Mouse (Mus musculus): Measurements from ENCODE around the gene Lrrc74a. TPM values are rescaled to one million over a fixed set of nuclear protein-coding genes. Genes with fewer than 3 reads are reported as not detected.

Gene Lrrc74a
- polyA plus RNA-seq, 1 experiment from 2014 or later: not detected

DNA sequence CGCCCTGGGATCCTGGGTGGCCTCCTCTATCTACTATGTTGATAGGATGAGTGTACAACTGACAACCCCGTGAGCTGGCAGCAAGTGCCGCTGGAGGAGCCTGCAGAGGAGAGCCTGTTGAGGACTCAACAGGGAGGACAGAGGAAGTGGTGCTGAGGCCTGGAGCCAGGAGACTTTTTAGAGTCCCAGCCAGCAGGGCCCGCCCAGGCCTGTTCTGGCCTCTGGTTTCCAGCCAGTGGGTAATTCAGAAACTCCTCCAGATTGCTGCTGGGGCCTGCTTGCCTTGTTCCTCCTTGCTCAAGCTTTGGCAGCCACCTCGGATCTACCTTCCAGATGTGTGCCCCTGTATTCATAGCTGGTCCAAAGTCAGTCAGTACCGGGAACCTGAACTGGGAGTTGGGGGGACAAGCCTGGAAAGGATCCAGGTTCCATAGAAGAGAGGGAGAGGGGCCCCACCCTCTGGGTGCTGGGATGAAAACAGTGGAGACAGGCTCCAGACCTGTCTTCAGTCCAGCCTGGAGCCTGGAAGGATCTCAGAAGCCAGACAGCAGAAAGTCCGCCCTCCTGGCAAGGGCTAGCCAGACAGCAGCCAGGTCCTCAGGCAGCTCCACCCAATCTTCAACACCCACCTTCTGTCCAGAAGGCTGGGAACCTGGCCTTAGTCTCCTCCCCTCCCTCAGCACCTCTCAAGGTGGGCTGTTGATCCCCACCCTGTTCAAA is 41.6 kb downstream of the Lrrc74a start:
- no peak overlapping the region for H3K27ac ChIP-seq (ENCODE audit: low read length)
- H3K4me2 ChIP-seq (ENCODE audit: low read depth, low read length): no peak overlapping the region
- no peaks in the 10 kb centered on the region for H3K9me3 ChIP-seq (replicated peaks; ENCODE audit: control insufficient read depth, low read length)
- H3K4me3 ChIP-seq (ENCODE audit: low read depth, low read length): no peak overlapping the region
- no peaks in the 10 kb centered on the region for H3K36me3 ChIP-seq (ENCODE audit: control insufficient read depth, insufficient read depth)
- no peak for ATAC-seq (ENCODE audit: low read depth)
- 50% methylated on average over 7 of the region's 7 CpGs for WGBS (ENCODE audit: insufficient replicate concordance)
- no peak overlapping the region for H3K9ac ChIP-seq (ENCODE audit: low read depth, low read length)
- H3K4me1 ChIP-seq (ENCODE audit: control insufficient read depth, low read depth, low read length): no peaks in the 10 kb centered on the region
- H3K27me3 ChIP-seq (ENCODE audit: control insufficient read depth, insufficient read depth, low read depth, low read length): no peaks in the 10 kb centered on the region

DNA sequence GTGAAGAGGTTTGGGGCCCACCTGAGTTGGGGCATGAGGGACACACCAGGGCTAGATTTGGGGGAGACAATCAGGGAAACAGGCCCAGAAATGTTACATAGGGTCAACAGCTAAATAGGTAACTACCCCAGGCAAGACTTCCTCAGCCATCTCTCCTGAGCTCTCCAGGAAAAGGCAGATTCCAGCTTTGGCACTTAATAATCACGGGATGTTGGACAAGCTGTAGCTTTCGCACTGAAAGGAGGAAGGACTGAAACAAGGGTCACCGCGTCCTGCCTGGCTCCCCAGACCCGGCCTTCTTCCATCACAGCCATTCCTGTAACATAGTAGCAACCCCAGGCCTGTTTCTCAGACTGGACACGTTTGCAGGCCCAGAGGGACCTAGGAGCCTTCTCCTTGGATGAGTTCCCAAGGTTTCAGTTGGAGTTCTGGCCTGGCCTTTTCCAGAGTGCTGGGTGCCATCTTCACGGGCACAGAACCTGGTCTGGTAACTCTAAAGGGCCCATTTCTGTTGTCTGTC is 42.2 kb downstream of the Lrrc74a start:
- ATAC-seq (ENCODE audit: low read depth): no peak
- Histone ChIP-seq H3K4me2 (ENCODE audit: low read depth, low read length) (no peak overlapping the region), H3K9me3 (replicated peaks; ENCODE audit: control insufficient read depth, low read length) (no peaks in the 10 kb centered on the region), H3K4me1 (ENCODE audit: control insufficient read depth, low read depth, low read length) (no peaks in the 10 kb centered on the region), H3K27me3 (ENCODE audit: control insufficient read depth, insufficient read depth, low read depth, low read length) (no peaks in the 10 kb centered on the region), H3K36me3 (ENCODE audit: control insufficient read depth, insufficient read depth) (no peaks in the 10 kb centered on the region), H3K9ac (ENCODE audit: low read depth, low read length) (no peak overlapping the region), H3K4me3 (ENCODE audit: low read depth, low read length) (no peak overlapping the region), H3K27ac (ENCODE audit: low read length) (no peak overlapping the region)
- 62% methylated on average over 7 of the region's 7 CpGs for WGBS (ENCODE audit: insufficient replicate concordance)

DNA sequence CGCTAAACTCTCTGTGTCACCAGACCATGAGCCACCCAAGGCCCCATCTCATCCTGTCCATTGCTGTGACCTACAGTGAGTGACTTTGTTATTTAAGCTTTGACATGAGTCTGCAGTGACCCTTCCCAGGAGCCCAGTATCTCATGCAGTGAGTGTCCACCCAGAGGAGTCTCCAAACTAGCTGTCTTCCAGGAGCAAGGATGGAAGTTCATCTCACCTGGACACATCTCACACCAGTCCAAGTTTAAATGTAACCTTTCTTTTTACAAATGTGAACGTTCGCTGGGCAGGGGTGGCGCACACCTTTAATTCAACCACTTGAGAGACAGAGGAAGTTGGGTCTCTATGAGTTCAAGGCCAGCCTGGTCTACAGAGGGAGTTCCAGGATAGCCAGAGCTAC is 44.4 kb downstream of the Lrrc74a start:
- Histone ChIP-seq H3K4me3 (ENCODE audit: low read depth, low read length) (no peak overlapping the region), H3K27ac (ENCODE audit: low read length) (no peak overlapping the region), H3K9ac (ENCODE audit: low read depth, low read length) (no peak overlapping the region), H3K9me3 (replicated peaks; ENCODE audit: control insufficient read depth, low read length) (no peaks in the 10 kb centered on the region), H3K4me1 (ENCODE audit: control insufficient read depth, low read depth, low read length) (no peaks in the 10 kb centered on the region), H3K27me3 (ENCODE audit: control insufficient read depth, insufficient read depth, low read depth, low read length) (no peaks in the 10 kb centered on the region), H3K4me2 (ENCODE audit: low read depth, low read length) (no peak overlapping the region), H3K36me3 (ENCODE audit: control insufficient read depth, insufficient read depth) (no peaks in the 10 kb centered on the region)
- WGBS (ENCODE audit: insufficient replicate concordance): 64% methylated on average over 4 of the region's 4 CpGs
- no peak for ATAC-seq (ENCODE audit: low read depth)

DNA sequence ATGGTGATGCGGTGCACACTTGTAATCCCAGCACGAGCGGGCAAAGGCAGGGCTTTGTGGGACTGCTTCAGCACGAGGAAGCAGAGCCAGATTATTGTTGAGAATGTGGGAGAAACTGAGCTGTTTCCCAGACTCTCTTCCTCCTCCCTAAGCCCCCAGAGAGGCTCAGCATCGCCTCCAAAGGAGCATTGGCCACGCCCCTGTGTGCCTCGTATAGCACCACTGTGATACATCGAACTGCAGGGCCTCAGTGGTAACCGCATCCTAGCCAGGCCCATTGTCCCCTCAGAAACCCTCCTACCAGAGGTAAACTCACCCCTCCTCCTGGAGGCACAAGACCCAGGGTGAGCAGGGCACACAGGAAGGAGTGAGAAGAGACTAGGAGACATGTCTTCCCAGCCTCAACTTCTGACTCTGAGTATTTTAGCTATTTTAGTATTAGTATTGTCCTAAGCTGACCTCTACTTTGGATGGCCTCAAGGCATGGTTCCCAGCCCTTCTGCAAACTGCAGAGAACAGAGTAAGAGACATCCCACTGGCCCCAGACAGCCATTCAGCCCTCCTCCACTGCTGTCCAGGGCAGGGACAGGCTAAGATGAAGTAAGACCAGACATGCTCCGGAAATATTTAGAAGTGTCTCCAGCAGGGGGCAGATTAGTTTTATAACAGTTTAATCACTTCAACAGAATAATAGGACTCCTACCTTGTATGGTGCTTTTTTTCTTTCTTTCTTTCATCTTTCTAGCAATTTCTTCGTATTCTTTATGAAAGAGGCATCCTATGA is 45.2 kb downstream of the Lrrc74a start:
- H3K27ac ChIP-seq (ENCODE audit: low read length): no peak overlapping the region
- WGBS (ENCODE audit: insufficient replicate concordance): 51% methylated on average over 11 of the region's 11 CpGs
- no peak for ATAC-seq (ENCODE audit: low read depth)

DNA sequence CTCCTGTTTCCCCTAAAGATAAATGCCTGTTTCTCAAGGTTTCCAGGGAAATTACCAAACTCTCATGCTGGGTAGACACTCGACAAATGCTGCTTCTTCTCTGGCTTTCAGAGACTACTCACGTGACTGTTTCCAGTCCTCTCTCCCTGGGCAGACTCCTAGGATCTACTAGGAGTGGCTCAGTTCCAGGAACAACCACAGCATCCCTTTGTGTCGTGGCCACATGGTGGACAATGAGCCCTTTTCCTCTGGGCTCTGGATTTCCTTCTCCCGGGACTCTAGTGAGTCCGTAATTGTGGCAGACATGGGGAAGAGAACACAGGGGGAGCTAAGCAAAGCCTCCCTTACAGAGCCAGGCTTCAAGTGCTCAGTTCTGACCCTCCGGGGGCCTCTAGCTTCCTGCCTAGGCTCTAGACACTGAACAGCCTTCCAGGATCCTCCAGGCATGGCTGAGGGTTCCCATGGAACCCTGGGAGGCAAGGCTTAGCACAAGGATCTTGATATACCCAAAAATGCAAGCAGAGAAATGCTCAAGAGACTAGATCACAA is 47.6 kb downstream of the Lrrc74a start:
- no peaks in the 10 kb centered on the region for H3K36me3 ChIP-seq (ENCODE audit: control insufficient read depth, insufficient read depth)
- no peak overlapping the region for H3K4me2 ChIP-seq (ENCODE audit: low read depth, low read length)
- no peaks in the 10 kb centered on the region for H3K4me1 ChIP-seq (ENCODE audit: control insufficient read depth, low read depth, low read length)
- 32% methylated on average over 6 of the region's 6 CpGs for WGBS (ENCODE audit: insufficient replicate concordance)
- H3K27ac ChIP-seq (ENCODE audit: low read length): no peak overlapping the region
- no peak overlapping the region for H3K9ac ChIP-seq (ENCODE audit: low read depth, low read length)
- ATAC-seq (ENCODE audit: low read depth): no peak
- H3K27me3 ChIP-seq (ENCODE audit: control insufficient read depth, insufficient read depth, low read depth, low read length): no peaks in the 10 kb centered on the region
- H3K4me3 ChIP-seq (ENCODE audit: low read depth, low read length): no peak overlapping the region
- no peaks in the 10 kb centered on the region for H3K9me3 ChIP-seq (replicated peaks; ENCODE audit: control insufficient read depth, low read length)

More for the DNA sequence above, 45.2 kb downstream of the Lrrc74a start:
- Histone ChIP-seq H3K4me2 (ENCODE audit: low read depth, low read length) (no peak overlapping the region), H3K9me3 (replicated peaks; ENCODE audit: control insufficient read depth, low read length) (no peaks in the 10 kb centered on the region), H3K4me3 (ENCODE audit: low read depth, low read length) (no peak overlapping the region), H3K27me3 (ENCODE audit: control insufficient read depth, insufficient read depth, low read depth, low read length) (no peaks in the 10 kb centered on the region), H3K9ac (ENCODE audit: low read depth, low read length) (no peak overlapping the region), H3K36me3 (ENCODE audit: control insufficient read depth, insufficient read depth) (no peaks in the 10 kb centered on the region), H3K4me1 (ENCODE audit: control insufficient read depth, low read depth, low read length) (no peaks in the 10 kb centered on the region)

DNA sequence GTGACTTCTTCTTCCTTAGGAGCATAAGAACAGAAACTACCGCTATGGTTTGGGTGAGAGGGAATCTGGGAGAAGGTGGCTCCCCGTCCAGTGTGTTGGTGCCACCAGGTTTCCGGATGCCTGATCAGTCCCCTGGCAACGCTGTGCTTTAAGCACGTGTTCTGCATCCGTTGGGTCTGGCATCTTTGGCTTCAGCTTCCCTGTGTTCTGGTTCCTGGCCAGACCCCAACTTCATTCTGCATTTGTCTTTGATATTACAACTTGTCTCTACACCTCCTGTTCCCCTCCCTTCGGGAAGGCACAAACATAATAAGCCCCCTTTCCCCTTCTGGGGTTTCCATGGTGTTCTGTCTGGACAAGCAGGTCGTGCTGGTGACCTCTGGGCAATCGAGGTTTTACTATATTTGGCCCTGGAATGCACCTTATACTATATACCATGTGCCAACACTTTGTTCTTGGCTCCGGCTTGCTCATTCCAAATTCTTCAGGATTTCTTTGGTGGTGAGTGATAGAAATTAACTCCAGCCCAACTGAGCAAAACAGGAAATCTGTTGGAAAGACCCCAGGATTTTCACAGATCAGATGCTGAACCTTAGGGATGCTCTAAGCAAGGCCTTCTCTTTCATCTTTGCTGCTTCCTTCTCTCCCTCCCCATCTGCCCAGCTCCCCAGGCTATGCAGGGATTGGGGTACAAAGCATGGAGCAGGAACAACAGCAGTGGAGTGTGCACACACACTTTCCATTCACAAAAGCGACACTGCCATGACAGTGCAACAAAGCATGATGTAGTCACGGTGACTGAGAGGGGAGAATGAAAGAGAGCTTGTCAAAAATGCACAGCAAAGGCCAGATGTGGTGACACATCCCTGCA is 52.2 kb downstream of the Lrrc74a start:
- no peaks in the 10 kb centered on the region for H3K27me3 ChIP-seq (ENCODE audit: control insufficient read depth, insufficient read depth, low read depth, low read length)
- H3K9me3 ChIP-seq (replicated peaks; ENCODE audit: control insufficient read depth, low read length): no peaks in the 10 kb centered on the region
- no peaks in the 10 kb centered on the region for H3K36me3 ChIP-seq (ENCODE audit: control insufficient read depth, insufficient read depth)
- no peak overlapping the region for H3K4me3 ChIP-seq (ENCODE audit: low read depth, low read length)
- H3K4me2 ChIP-seq (ENCODE audit: low read depth, low read length): no peak overlapping the region
- H3K4me1 ChIP-seq (ENCODE audit: control insufficient read depth, low read depth, low read length): no peaks in the 10 kb centered on the region
- ATAC-seq (ENCODE audit: low read depth): no peak
- H3K27ac ChIP-seq (ENCODE audit: low read length): no peak overlapping the region
- WGBS (ENCODE audit: insufficient replicate concordance): 60% methylated on average over 12 of the region's 12 CpGs
- no peak overlapping the region for H3K9ac ChIP-seq (ENCODE audit: low read depth, low read length)

DNA sequence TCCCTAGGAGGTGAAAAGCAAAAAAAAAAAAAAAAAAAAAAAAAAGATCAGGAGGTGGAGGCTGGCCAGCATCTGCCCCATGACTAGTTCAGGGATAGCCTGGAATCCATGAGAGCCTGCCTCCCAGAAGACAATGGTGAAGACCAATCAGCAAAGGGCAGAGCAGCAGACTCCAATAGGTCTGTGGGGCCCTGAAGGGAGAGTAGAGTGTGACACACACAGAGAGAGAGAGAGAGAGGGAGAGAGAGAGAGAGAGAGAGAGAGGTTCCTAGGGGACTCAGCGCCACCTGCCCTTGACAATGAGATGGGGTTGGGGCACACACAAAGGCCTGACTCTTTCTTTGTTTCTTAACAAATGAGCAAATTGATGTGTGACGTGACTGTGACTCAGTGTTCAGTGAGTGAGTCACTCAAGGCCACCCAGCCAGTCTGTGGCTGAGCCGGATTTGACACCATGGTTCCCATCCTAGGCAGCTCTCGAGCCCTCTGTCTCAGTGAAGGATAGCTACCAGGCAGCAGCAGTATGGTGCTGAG is 52.9 kb downstream of the Lrrc74a start:
- Histone ChIP-seq H3K9ac (ENCODE audit: low read depth, low read length) (no peak overlapping the region), H3K9me3 (replicated peaks; ENCODE audit: control insufficient read depth, low read length) (no peaks in the 10 kb centered on the region), H3K27ac (ENCODE audit: low read length) (no peak overlapping the region), H3K36me3 (ENCODE audit: control insufficient read depth, insufficient read depth) (no peaks in the 10 kb centered on the region), H3K4me2 (ENCODE audit: low read depth, low read length) (no peak overlapping the region), H3K4me3 (ENCODE audit: low read depth, low read length) (no peak overlapping the region), H3K27me3 (ENCODE audit: control insufficient read depth, insufficient read depth, low read depth, low read length) (no peaks in the 10 kb centered on the region), H3K4me1 (ENCODE audit: control insufficient read depth, low read depth, low read length) (no peaks in the 10 kb centered on the region)
- WGBS (ENCODE audit: insufficient replicate concordance): 56% methylated on average over 4 of the region's 4 CpGs
- ATAC-seq (ENCODE audit: low read depth): no peak

DNA sequence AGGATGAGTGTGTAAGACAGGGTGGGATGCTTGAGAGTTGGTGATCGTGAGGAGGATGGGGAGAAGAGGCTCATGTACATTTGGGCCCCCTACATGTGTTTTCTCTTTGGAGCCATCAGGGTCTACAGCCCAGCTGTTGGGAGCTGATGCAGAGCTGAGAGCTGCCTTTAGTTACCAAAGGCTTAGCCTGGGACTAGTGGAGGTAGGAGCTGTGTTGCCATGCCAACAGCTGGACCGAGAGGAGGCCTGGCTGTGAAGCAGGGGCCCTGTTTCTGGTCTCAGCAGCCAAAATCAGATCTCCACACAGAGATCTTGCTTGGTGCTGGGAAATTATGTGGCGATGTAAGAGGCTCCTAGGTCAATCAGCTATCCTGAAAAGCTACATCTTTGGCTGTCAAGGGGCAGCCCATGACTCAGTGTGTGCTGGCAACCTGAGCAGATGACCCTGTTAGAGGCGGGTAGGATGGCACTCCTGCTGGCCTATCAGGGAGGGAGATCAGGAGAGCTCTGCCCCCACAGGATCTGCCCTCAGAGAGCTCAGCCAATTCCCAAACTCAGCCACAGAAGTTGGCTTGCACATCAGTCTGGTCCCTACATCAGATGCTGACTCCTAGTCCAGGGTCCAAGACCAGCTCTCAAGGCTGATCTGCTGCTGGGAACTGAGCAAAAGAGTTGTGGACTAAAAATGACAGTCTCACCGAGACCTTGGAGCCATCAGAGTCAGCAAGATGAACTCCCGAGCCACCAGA is 56.1 kb downstream of the Lrrc74a start:
- Histone ChIP-seq H3K4me2 (ENCODE audit: low read depth, low read length) (no peak overlapping the region), H3K9me3 (replicated peaks; ENCODE audit: control insufficient read depth, low read length) (no peaks in the 10 kb centered on the region), H3K4me1 (ENCODE audit: control insufficient read depth, low read depth, low read length) (peaks cover 1% of the 10 kb centered on the region), H3K27ac (ENCODE audit: low read length) (no peak overlapping the region), H3K27me3 (ENCODE audit: control insufficient read depth, insufficient read depth, low read depth, low read length) (no peaks in the 10 kb centered on the region), H3K9ac (ENCODE audit: low read depth, low read length) (no peak overlapping the region), H3K4me3 (ENCODE audit: low read depth, low read length) (no peak overlapping the region), H3K36me3 (ENCODE audit: control insufficient read depth, insufficient read depth) (no peaks in the 10 kb centered on the region)
- ATAC-seq (ENCODE audit: low read depth): no peak
- WGBS (ENCODE audit: insufficient replicate concordance): 43% methylated on average over 6 of the region's 6 CpGs
